Mouse (Mus musculus) ovary, adult 18-20 months (tissue): ENCODE data around the gene Wfdc11.
"Not testable (repeated sequence)": the region's sequence is repeated elsewhere in the genome, so short reads cannot be mapped to it uniquely, and the experiment has no call there.

Experiments
- DNase-seq: peaks from one replicate; pipeline ENCODE4 v3.0.0; 2022; ENCODE audit warnings: low spot score, mixed read lengths

Wfdc11 gene

DNA sequence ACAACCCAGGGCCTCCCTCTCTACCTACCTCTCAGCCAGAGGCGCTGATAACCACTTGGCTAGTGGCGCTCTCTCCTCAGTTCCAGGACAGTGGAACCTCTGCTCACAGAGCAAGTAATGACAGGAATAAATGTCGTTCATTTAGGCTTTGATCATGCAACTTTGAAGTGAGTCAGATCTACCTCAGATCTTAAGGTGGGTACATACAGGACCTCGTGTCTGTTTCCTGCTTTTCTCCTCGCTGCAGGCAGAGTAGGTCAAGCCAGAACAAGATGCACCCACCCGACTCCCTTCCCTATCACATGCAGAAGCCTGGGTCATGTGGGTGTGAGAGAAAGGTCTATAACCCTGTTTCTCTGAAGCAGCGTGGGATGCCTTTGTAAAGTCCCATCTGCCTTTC is at the start of gene Wfdc11:
Wfdc11 (minus strand) TSS at position 101 of the 400 bp plus-strand sequence.
- DNase-seq, result no peak

DNA sequence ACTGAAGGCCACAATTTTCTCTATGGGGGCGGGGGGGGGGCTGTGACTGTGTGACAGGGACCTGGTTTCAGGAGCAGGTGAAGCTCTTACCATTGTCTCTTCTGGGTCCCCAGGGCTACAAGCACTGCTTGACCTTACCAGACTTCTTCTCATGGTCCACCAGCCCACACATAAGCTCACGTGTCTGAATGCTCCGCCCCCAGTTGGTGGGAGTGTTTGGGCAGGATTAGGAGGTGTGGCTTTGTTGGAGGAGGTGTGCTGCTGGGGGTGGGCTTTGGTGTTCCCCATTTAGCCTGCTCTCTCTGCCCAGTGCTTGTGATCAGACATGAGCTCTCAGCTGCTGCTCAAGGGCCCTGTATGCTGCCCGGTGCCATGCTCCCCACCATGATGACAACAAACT is 49.4 kb upstream of the Wfdc11 start:
- DNase-seq, result no peak

DNA sequence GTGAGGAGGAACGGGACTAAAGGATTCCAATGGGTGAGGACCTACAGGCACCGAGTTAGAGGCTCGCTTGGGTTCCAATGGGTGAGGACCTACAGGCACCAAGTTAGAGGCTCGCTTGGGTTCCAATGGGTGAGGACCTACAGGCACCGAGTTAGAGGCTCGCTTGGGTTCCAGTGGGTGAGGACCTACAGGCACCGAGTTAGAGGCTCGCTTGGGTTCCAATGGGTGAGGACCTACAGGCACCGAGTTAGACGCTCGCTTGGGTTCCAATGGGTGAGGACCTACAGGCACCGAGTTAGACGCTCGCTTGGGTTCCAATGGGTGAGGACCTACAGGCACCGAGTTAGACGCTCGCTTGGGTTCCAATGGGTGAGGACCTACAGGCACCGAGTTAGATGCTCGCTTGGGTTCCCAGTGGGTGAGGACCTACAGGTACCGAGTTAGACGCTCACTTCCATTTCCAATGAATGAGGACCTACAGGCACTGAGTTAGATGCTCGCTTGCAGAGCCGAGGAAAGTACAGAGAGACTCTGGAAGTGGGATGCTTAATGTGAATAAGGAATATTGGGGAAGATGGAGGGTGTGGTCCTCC is 42.4 kb upstream of the Wfdc11 start:
- not testable (repeated sequence) for DNase-seq

DNA sequence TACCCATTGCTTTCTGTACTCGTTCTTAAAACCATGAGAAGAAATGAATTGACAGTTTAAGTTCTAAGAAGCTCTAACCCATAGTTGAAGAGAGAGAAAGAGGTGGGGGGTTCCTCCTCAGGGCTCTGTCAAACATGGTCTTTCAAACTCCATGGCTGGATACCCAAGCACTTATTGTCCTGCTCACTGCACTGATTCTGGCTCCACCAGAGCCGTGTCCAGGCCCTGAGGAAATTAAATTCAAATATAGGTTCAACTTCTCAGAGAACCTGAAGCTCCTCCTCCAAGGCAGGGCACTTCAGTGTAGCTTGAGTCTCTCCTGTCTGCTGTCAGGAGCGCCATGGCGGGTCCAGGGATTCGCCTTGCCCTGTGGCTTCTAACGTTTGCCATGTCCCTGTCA is 41.1 kb upstream of the Wfdc11 start, which contains the start of gene Spint5:
Spint5 (plus strand) TSS at position 301 of the 400 bp plus-strand sequence.
- no peak for DNase-seq

DNA sequence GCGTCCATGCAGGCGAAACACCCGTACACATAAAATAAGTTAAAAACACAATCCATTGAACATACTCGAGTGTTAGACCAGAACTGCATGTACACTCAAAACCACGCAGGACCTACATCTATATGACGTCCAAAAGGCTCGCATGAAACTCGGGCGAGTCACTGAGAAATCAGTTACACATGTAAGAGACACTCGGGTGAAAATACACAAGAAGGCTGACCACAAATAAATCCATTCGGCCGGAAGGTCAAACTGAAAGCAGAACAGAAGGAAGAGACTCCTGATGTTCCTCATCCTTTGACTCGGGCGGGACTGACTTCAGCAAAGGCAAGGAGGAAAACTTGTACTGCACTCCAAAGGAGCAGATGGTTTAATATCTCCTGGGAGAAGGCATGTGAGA is 32.1 kb upstream of the Wfdc11 start:
- no peak for DNase-seq

DNA sequence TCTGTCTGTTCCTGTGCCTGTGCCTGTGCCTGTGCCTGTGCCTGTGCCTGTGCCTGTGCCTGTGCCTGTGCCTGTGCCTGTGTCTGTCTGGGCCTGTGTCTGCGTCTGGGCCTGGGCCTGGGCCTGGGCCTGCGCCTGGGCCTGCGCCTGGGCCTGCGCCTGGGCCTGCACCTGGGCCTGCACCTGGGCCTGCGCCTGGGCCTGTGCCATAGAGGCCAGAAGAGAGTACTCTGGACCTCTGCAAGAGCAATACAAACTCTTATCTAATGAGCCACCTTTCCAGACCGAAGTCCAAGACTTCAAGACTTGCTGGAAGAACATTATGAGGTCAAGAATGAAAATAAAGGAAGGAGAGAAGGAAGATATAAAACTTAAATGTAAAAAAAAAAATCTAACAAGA is 31.4 kb upstream of the Wfdc11 start:
- no peak for DNase-seq

DNA sequence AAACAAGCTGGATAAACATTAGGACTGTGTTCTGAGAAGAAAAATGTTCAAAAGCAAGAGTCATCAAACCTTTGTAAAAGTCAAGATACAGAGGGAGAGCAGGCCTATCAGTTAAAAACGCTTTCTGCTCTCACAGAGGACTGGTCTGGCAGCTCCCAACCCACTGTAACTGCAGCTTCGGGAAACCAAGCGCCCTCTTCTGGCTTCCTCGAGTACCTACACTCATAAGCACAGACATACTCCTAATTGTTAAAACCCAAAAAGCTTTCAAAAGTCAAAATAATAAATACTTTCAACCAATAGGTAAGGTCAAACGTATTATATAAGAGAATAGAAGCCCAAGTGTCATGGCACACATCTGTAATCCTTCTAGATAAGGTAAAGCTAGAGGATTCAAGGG is 30.3 kb upstream of the Wfdc11 start:
- DNase-seq, result no peak

DNA sequence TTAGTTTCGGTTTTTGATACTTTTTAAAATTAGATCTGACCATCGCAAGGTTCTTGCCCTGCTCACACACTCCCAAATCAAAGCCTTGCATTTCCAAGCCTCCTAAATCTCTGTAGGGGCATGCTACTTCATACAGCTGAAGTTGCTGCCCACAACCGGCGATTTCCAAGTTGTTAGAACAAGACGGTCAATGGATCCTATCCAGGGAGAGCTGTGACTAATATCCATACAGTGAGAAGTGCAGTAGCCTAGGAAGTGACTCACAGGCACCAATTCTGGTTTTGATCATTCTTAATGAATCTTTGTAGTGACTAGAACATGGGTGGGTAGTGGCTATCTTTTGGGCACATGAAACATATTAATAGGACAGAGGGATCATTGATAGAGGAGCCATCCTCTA is 27.9 kb upstream of the Wfdc11 start:
- DNase-seq, result no peak

DNA sequence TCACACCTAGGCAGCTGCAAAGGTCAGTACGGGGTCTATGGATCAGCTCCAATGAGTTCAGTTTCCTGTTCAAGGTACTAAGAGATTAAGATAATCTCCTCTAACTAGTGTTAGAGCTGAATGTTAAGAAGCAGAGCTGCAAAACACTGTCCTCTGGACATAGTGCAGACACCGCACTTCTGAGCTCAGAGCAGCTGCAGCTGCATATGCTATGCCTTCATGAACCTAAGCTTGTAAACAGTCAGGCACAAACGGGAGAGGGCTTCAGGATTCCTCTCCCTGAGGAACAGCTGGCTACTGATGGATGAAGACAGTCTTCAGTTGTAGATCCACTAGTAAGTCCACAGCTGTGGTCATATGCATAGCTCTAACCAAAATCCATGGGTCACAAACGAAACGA is 27.1 kb upstream of the Wfdc11 start:
- no peak for DNase-seq

DNA sequence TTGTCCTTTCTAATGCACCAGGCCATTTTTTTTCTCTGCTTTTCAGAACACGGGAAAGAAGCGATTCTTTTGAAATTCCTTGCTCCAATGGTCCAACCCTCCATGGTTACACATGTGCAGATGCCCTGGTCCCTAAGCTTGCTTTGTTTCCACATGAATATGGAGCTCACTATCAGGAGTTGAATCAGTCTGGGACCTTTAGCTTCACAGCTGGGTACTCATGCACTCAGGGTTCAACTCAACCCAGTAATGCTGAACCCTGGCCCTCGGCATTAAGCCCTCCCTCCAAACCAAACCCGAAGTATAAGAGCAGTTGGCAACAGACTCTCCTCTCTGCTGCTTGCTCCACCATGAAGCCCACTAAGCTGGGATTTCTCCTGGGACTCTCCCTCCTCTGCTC is 24.3 kb upstream of the Wfdc11 start, which contains the start of gene Spint4:
Spint4 (plus strand) TSS at position 301 of the 400 bp plus-strand sequence.
- DNase-seq, result no peak

DNA sequence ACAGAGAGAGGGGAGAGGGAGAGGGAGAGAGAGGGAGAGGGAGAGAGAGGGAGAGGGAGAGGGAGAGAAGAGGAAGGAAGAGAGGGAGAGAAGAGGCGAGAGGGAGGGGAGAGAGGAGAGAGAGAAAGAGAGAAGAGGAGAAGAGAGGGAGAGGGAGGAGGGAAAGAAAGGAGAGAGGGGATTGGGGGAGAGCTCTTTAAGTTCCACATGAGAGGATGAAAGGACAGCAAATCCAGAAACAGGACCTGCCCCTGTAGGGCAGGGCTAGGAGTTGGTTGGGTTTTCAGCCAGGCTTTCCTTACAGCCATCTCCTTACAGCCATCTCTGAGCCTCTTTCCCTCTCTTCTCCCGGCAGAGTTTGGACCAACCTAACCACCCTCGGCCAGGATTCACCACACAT is 10.9 kb upstream of the Wfdc11 start, which contains the start of gene Wfdc13:
Wfdc13 (plus strand) TSS at position 301 of the 400 bp plus-strand sequence.
- no peak for DNase-seq

DNA sequence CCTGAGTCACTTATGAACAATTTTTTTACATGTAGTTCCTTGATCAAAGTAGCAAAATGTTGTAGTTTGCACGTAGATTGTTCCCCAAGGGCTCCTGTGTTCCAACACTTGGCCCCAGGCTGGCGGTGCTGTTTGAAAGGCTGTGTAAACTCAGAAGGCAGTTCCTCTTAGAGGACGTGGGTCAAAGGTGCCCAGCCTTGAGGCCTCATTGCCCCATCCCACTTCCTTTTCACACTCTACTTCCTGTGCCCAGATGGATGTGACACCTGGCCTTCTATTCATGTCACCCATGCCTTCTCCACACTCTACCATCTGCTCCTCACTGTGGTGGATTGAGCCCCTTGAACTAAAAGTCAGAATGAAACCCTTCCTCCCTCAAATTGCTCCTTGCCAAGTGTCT is 6.0 kb upstream of the Wfdc11 start:
- no peak for DNase-seq

DNA sequence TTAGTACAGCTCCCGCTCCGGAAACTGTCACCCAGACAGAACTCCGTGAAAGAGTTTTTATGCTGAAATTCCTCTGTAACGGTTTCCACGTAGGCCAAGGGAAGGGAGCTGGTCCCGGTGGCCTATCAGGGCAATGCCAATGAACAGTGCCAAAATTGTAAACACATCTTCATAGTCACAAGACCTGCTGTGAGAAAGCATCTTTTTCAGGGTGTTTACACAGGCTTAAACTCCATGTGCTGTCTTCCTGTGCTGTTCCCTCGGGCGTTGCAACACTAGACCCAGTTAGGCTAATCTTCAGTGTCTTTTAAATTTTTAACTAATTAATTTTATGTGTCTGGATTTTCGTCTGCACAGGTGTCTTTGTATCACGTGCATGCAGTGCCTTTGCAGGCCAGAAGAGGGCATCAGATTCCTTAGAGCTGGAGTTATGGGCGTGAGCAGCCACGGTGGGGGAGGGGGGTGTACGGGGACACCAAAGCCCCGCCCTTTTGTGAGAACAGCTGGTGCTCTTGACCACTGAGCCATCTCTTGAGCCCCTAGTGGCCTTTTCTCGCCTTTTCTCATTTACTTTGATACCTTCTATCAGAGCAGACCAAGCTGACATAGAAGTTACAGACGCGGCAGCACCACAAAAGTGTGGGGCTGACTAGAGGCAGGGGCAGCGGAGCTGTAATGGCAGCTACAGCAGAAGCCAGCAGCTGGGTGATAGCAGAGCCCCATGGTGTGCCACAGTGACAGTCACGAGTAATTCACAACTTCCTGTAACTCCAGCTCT is 5.2 kb upstream of the Wfdc11 start:
- DNase-seq, result peak; percentile 20

DNA sequence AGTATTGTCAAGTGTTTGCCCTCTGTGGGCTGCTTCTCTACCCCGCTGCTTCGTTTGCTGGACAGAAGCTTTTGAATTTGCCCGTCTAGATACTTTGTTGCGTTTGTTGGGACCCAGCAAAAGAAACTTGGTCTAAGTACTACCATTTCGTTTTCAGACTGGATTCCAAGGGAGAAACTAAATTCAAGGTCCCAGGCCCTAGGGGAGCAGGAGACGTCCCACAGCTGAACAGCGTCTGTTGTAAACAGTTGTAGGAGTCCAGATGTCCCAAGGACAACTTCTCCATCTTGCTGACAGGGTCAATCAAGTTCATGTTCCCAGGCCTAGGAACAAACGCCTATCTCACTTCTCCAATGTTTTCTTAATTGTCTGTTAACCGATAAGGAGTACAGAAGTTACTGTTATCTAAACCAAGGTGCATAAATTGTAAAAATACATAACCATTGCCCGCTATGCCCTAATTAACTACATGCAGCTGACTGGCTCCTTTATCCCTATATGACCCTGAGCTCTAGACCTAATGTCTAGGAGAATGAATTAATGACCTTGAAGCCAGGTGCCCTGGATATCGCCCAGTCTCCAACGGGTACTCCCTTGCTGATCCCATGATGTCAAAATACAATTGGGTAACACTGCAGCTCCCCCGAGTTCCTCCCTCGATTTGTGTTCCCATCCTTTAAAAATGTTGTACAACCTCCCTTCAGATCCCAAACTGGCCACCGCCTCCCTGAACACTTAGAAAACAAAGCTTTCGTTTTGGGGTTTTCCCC is 3.2 kb upstream of the Wfdc11 start:
- peak; percentile 32 for DNase-seq

DNA sequence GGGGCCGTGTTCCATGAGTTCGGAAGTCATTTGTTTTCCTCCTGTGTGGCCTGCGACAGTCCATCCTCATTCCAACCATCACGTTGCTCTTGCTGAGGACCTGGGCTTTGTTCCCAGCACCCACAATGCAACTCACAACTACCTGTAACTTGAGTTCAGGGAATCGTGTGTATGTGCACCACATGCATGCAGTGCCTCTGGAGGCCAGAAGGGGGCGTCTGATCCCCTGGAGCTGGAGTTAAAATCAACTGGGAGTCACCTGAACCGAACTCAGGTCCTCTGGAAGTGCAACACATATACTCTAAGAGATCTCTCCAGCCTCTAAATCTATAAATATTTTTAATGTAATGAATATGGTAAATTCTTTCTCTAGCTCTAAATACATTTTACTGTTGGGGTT is 2.2 kb upstream of the Wfdc11 start:
- DNase-seq, result no peak

DNA sequence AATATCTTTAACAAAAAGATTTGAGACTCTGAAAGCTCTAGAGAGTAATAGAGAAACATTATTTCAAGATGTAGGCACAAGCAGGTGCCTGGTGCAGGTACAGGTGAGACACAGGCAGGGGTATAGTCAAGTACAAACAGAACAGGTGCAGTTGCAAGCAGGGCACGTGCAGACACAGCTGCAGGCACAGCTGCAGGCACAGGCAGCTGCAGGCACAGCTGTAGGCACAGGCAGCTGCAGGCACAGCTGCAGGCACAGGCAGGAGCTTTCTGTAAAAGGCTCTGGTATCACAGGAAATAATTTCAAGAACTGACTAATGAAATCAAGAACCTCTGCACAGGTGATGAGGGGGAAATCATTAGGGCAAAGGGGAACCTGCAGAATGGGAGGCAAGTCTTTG is 2.9 kb downstream of the Wfdc11 start:
- no peak for DNase-seq

DNA sequence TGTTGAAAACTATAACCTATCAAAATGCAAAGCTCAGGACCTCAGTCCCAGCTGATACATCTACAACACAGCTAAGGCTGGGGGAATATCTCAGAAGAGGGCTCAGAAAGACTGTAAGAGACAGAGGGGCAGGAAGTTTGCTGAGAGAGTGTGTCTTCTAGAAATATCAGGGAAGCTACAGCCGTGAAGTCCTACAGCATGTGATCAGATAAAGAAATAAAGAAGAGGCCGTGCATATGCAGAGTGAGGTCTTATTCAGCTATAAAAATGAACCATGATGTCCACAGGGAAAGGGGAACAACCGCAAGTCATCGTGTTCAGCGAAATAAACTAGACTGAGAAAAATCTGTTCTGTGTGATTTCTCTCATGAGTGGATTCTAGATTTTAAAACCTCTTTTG is 3.6 kb downstream of the Wfdc11 start:
- no peak for DNase-seq

DNA sequence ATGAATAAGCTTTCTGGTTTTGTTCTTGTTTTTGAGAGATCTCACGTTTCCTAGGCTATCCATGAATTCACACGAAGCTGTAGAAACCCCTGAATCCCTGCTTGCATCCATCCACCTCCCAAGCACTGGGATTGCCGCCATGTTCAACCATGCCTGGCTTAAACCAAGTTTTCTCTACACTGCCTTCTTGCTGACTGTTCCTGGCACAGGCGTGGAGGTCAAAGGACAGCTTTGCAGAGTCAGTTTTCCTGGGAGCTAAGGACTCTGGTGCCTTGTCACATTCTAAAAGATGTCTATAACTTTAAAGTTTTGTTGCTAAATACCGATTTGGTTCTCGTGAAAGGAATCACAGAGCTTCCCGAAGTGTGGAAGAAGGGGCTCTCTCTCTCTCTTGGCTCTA is 9.0 kb downstream of the Wfdc11 start:
- no peak for DNase-seq

DNA sequence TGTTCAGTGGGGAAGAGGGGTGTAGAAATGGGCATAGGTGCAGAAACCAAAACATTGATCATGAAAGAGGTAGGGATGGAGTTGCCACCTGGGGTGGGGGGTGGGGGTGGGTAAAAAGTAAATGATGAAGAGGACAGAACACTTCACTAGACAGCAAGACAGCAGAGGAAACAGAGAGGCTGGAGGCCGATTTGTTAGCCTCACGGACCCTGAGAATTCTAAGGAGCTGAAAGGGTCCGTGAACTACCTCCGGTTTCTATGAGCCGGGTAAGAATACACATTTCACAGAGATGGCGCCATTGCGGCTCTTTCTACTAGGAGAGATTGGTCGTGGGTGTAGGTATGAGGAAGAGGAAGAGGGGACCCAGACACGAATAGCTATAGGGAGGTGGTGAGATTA is 17.4 kb downstream of the Wfdc11 start, which contains the start of gene Wfdc9:
Wfdc9 (minus strand) TSS at position 101 of the 400 bp plus-strand sequence.
- DNase-seq, result no peak

DNA sequence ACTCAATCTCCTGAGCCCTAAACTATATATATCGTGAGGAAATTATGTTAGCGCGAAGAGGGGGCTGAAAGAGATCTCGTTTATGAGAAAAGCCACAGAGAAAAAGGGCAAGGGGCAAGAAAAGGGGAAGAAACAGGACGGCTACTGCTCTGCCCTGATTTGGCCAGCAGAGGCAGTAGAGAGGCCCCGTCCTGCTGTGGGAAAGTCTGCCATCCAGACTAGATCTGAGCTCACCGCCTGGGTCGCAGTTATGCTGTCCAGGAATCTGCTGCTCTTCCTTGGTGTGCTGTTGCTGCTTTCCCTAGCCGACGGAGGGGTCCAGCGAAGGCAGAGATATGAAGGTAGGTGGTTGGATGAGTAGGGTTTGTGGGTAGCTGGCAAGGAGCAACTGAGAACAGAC is 18.0 kb downstream of the Wfdc11 start, which contains the start of gene Wfdc10:
Wfdc10 (plus strand) TSS at position 189 of the 400 bp plus-strand sequence.
- peak; percentile 19 for DNase-seq

DNA sequence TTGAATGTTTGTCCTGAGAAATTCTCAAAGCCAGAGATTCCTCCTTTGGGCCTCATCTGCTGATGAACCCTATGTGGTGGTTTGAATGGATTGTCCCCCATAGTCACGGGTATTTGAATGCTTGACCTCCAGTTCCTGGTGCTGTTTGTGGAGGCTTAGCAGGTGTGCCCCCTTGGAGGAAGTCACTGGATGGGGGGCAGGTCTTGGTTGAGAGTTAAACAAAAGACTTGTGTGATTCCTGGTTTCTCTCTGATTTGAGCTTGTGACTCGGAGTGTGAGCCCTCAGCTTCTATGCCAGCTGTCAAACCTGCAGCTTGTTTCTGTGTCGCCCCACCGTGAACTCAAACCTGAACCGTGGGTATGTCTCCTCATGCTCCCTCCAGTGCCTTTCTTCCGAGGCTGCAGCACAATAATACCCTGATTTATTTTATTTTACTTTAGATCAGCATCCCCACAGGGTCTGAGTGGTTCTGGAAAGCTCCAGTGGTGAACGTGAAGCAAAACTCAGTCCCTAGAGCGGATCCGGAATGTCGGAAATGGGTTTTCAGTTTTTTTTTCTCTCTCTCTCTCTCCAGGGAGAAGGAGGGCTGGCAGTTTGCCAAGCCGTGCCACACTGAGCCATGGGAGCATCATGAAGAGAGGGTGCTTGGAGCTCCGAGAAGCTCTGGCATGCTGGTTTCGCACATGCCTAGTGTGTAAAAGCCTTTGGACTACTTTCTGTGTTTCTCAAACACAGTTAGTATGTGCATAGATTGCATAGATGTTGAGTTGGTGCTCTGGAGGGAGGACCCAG is 31.8 kb downstream of the Wfdc11 start:
- no peak for DNase-seq

DNA sequence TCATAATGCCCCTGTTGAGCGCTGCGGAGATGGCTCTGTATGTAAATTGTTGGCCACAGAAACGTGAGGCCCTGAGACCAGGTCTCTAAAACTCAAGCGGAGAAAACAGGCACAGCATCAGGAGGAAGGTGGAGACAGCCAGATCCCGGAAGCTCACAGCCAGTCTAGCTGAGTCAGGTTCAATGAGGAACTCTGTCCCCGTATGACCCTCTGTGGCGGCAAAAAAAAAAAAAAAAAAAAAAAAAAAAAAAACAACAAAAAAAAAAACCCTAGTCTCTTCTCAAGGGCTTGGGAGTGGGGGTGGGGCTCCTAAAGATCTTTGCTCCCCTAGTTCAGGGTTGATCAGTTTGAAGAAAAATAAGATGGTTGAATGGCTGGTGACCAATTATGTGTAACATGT is 32.8 kb downstream of the Wfdc11 start:
- DNase-seq, result no peak
